In the genomic region with DNA sequence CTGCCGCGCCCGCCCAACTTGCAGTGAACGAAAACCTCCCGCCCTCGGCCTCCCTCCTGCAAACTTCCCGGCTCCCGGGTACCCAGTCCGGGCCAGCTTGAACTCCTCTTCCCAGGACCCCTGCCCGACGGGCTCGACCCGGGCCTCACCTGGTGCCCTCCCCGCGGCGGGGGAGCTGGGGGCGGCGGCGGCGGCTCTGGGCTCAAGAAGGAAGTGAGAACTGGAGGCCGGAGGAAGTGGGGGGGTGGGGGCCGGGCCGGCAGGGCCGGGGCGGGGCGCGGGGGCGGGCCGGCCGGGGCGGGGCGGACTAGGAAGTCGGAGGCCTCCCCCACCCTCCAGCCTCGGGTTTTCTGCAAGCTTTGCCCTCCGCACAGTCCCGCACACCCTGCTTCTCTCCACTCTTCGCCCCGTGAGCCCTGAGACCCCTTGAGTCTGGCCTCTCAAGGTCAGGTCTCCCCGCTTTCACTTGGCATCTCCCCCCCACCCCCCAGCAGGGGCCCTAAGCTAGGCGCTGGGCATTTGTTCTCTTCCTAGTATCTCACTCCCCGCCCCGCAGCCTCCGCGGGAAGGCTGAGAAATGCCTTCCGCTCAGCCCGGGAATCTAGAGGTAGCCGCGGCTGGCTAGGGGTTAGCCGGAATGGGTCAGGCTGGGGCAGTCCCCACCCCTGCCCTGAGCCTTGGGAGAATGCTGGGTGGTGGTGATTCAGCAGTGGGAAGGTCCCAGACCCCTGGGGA, we compare ENCODE assay signal across 8 mouse cellular contexts. TPM values are rescaled to one million over a fixed set of nuclear protein-coding genes. Genes with fewer than 3 reads are reported as not detected.
DNase-seq lines count a peak whose midpoint lies in the region; ATAC-seq lines count a peak whose summit lies in the region.

No protein-coding gene starts in this region.

- no peaks in the 10 kb centered on the region for H3K9me3 ChIP-seq in hindbrain, embryonic 12.5 days (replicated peaks)
- H3K9me3 ChIP-seq in megakaryocyte, embryonic 14.5 days = no peaks in the 10 kb centered on the region

- intact Hi-C loops in left cerebral cortex, postnatal 10 days (cut with DNase I) = loop anchor here (5.0 kb wide), 1 partner anchor 38 kb away; a partner anchor contains a TSS

- H3K4me1 ChIP-seq in hindbrain, embryonic 12.5 days = peaks cover 34% of the 10 kb centered on the region
- peaks cover 73% of the 10 kb centered on the region for H3K4me1 ChIP-seq in megakaryocyte, embryonic 14.5 days

- peak overlapping the region; percentile 63 for H3K4me3 ChIP-seq in hindbrain, embryonic 12.5 days
- peak overlapping the region; percentile 96 for H3K4me3 ChIP-seq in megakaryocyte, embryonic 14.5 days (replicated peaks)

- WGBS in hindbrain, embryonic 12.5 days = under 1% methylated on average over 29 of the region's 49 CpGs

- peak; percentile 86 for DNase-seq in R1 (ENCODE audit: low read depth, low spot score)
- DNase-seq in cerebellum, postnatal 10 days = peak; percentile 77 to 84
- DNase-seq in frontal cortex, postnatal 10 days (ENCODE audit: low spot score in 2 of 2) = peak; percentile 47 to 57
- peak; percentile 28 to 83 for DNase-seq in left cerebral cortex, postnatal 10 days (ENCODE audit: extremely low spot score in 1 of 2, low spot score in 2 of 2)
- peak; percentile 47 for DNase-seq in right cerebral cortex, adult 18-20 months
- DNase-seq in urinary bladder, adult 2 months (ENCODE audit: low spot score) = peak; percentile 91

- H3K27ac ChIP-seq in hindbrain, embryonic 12.5 days = peak overlapping the region; percentile 88

- ATAC-seq in hindbrain, embryonic 12.5 days (ENCODE audit: low FRiP score) = peak; percentile 80

- H3K36me3 ChIP-seq in hindbrain, embryonic 12.5 days = no peaks in the 10 kb centered on the region
- H3K36me3 ChIP-seq in megakaryocyte, embryonic 14.5 days (replicated peaks; ENCODE audit: low read length) = peaks cover 21% of the 10 kb centered on the region

- no peaks in the 10 kb centered on the region for H3K27me3 ChIP-seq in hindbrain, embryonic 12.5 days
- no peaks in the 10 kb centered on the region for H3K27me3 ChIP-seq in megakaryocyte, embryonic 14.5 days (replicated peaks)

- peak overlapping the region; percentile 72 for H3K4me2 ChIP-seq in hindbrain, embryonic 12.5 days (replicated peaks)

- peak overlapping the region; percentile 83 for H3K9ac ChIP-seq in hindbrain, embryonic 12.5 days

RNA-seq across cellular contexts. Expression of a gene that starts 5.8 kb away (rescaled TPM):
- polyA plus RNA-seq in hindbrain, embryonic 12.5 days (2016; fragmentation: Nextera tagmentation; extraction: Ambion mirVana) = 29.8 and 29.9 TPM in 2 replicates
- 10 to 100 TPM; 13.8 to 14.5 TPM for total RNA-seq in left cerebral cortex, postnatal 10 days (2021)
- polyA plus RNA-seq in megakaryocyte, embryonic 14.5 days (2012; ENCODE audit: insufficient read depth, low replicate concordance) = 210 and 238 TPM in 2 replicates
- polyA plus RNA-seq in urinary bladder, adult 2 months (2012; rRNA removed) = 47.2 and 67.2 TPM in 2 replicates

RNA-seq across cellular contexts. Expression of a gene that starts 17.5 kb away (rescaled TPM):
- 14.8 and 17.1 TPM in 2 replicates for polyA plus RNA-seq in hindbrain, embryonic 12.5 days (2016; fragmentation: Nextera tagmentation; extraction: Ambion mirVana)
- total RNA-seq in left cerebral cortex, postnatal 10 days (2021) = 10 to 100 TPM; 71.5 to 73.3 TPM
- 106 and 312 TPM in 2 replicates for polyA plus RNA-seq in megakaryocyte, embryonic 14.5 days (2012; ENCODE audit: insufficient read depth, low replicate concordance)
- polyA plus RNA-seq in urinary bladder, adult 2 months (2012; rRNA removed) = 89.4 and 107 TPM in 2 replicates

RNA-seq across cellular contexts. Expression of a gene that starts 40.1 kb away (rescaled TPM):
- polyA plus RNA-seq in hindbrain, embryonic 12.5 days (2016; fragmentation: Nextera tagmentation; extraction: Ambion mirVana) = 57.1 and 61.0 TPM in 2 replicates
- total RNA-seq in left cerebral cortex, postnatal 10 days (2021) = 10 to 100 TPM; 31.5 to 32.6 TPM
- polyA plus RNA-seq in megakaryocyte, embryonic 14.5 days (2012; ENCODE audit: insufficient read depth, low replicate concordance) = 8.0 and 17.3 TPM in 2 replicates
- polyA plus RNA-seq in urinary bladder, adult 2 months (2012; rRNA removed) = 58.9 and 64.7 TPM in 2 replicates

RNA-seq across cellular contexts. Expression of a gene that starts 40.1 kb away (rescaled TPM):
- 42.0 and 42.3 TPM in 2 replicates for polyA plus RNA-seq in hindbrain, embryonic 12.5 days (2016; fragmentation: Nextera tagmentation; extraction: Ambion mirVana)
- 10 to 100 TPM; 33.4 to 33.8 TPM for total RNA-seq in left cerebral cortex, postnatal 10 days (2021)
- polyA plus RNA-seq in megakaryocyte, embryonic 14.5 days (2012; ENCODE audit: insufficient read depth, low replicate concordance) = 0.81 and 1.1 TPM in 2 replicates
- 17.6 and 20.9 TPM in 2 replicates for polyA plus RNA-seq in urinary bladder, adult 2 months (2012; rRNA removed)

Comparison
In these comparisons a context has a peak if more than half of its experiments do, and no peak if none do; other contexts are left out.
1. Peak in every context shown above with its lines: DNase-seq, ATAC-seq, H3K4me3 ChIP-seq and H3K27ac ChIP-seq.